Mouse (Mus musculus): Measurements from ENCODE around the gene Gm20696. TPM values are rescaled to one million over a fixed set of nuclear protein-coding genes. Genes with fewer than 3 reads are reported as not detected.

The Gm20696 gene
- polyA plus RNA-seq, 1 experiment from 2014 or later: 6.9 TPM

DNA sequence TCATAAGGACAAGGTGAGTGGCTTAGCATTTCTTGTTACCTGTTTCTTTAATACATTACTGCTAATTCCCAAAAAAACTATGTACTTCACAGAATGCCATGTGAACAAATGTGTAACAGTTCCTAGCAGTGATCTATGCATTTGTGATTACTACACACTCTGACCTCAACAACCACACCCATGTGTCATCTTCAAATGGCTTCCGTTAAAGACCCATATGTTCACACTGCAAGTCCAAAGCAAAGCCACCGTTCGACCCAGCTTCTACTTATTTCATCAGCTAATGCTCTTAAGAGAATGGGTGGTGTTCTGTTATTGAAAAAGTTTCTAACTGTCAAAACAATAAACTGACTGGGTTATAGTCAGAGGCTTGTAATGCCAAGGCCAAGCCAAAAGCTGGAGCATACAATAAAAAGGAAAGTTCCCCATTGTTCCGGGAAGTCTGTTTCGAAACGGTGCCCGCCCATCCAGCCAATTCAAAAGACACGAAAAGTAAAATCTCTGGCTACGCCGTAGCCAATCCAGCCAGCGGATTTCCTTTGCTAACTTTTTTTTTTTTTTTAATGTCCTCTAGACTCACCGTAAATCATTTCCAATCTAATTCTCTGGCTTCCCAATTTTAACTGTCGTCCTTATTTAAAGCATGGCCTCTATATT lies 331.3 kb downstream of the Gm20696 start:
- Histone ChIP-seq H3K36me3 (no peaks in the 10 kb centered on the region), H3K27ac (replicated peaks) (no peak overlapping the region), H3K4me3 (no peak overlapping the region), H3K9ac (replicated peaks) (no peak overlapping the region), H3K27me3 (no peaks in the 10 kb centered on the region), H3K4me2 (replicated peaks) (no peak overlapping the region), H3K9me3 (no peaks in the 10 kb centered on the region), H3K4me1 (no peaks in the 10 kb centered on the region; the same call in 1 of the 2 replicates)
- 78% methylated on average over 13 of the region's 13 CpGs for WGBS
- no peak for ATAC-seq (ENCODE audit: low FRiP score, low read depth)

DNA sequence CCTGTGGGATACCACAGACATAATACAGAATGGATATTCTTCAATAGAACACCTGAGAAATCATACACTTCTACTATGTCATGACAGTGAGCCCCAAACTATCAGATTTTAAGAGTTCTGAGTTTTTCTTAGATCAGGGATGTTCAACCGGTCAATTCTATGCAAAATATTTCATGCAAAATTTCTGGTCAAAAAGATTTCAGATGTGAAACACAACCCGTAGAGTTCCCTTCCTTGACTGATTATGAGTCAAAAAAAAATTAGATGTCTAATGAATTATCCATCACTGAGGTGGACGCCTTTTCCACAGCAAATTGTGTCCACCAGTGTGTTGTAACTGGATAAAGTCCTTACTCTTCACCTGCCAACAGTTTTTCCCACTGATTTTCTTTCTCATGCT lies 332.3 kb downstream of the Gm20696 start:
- ATAC-seq (ENCODE audit: low FRiP score, low read depth): no peak
- 93% methylated on average over 3 of the region's 3 CpGs for whole genome bisulfite sequencing
- Histone ChIP-seq H3K4me1 (no peaks in the 10 kb centered on the region; the same call in 1 of the 2 replicates), H3K36me3 (no peaks in the 10 kb centered on the region), H3K27me3 (no peaks in the 10 kb centered on the region), H3K4me3 (no peak overlapping the region), H3K9ac (replicated peaks) (no peak overlapping the region), H3K27ac (replicated peaks) (no peak overlapping the region), H3K9me3 (no peaks in the 10 kb centered on the region), H3K4me2 (replicated peaks) (no peak overlapping the region)

DNA sequence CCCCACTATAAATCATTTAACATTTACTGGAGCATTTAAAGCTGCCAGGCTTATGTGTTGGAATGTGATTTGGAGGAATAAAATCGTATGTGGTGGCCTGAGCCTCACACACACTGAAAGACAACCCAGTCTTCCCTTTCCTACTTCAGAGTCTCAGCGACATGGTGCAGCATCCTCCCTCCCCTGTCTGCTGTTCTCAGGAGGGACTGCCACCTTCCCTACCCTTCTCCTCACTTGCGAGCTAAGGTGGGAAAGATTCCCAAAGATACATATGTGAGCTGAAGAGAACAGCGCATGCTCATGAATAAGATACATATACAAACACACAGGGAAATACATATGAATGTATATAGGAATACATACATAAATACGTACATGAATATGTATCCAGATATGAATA lies 333.5 kb downstream of the Gm20696 start:
- WGBS: 91% methylated on average over 5 of the region's 5 CpGs

DNA sequence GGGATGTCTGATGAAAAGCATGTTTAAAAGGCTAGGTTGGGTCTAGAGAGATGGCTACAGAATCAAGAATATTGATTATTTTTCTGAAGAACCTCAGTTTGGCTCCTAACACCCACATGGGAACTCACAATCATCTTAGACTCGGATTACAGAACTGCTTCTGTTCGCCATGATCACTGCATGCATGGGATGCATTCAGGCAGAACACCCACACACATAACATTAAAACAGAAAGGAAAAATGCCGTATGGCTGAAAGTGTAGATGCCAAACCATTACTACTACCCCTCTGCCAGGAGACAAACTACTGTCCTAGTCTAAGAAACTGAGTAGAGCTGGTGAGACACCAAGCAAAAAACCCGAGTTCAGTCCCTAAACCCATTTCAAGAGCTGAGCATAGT lies 336.4 kb downstream of the Gm20696 start:
- Histone ChIP-seq H3K9me3 (no peaks in the 10 kb centered on the region), H3K36me3 (no peaks in the 10 kb centered on the region)
- WGBS: 88% methylated on average over 4 of the region's 4 CpGs

More for the DNA sequence above, 333.5 kb downstream of the Gm20696 start:
- no peak overlapping the region for H3K4me3 ChIP-seq
- ATAC-seq (ENCODE audit: low FRiP score, low read depth): no peak
- H3K4me2 ChIP-seq (replicated peaks): no peak overlapping the region
- no peaks in the 10 kb centered on the region; the same call in 1 of the 2 replicates for H3K4me1 ChIP-seq
- no peaks in the 10 kb centered on the region for H3K9me3 ChIP-seq
- H3K9ac ChIP-seq (replicated peaks): no peak overlapping the region
- H3K36me3 ChIP-seq: no peaks in the 10 kb centered on the region
- no peaks in the 10 kb centered on the region for H3K27me3 ChIP-seq
- H3K27ac ChIP-seq (replicated peaks): no peak overlapping the region

DNA sequence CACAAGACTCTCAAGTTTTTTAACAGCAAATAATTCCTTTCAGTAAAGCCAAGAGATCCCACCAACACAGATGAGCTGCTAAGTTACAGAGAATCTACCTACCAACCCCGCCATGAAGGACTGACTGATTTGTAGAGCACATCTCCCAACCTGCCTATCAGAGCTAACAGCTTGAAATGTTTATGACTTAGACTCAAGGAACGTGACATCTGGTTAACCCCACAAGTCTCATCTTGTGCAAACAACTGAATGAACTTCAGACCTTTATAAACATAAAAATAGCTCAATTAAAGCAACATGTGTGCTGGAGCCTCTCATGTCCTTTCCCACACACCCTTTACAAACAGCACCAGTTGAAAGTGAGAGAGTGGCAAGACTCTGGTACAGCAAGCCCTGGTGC lies 338.0 kb downstream of the Gm20696 start:
- 87% methylated on average over 2 of the region's 2 CpGs for WGBS
- no peak overlapping the region for H3K4me3 ChIP-seq
- no peaks in the 10 kb centered on the region for H3K9me3 ChIP-seq
- no peak for ATAC-seq (ENCODE audit: low FRiP score, low read depth)
- no peak overlapping the region for H3K4me2 ChIP-seq (replicated peaks)
- no peak overlapping the region for H3K9ac ChIP-seq (replicated peaks)
- no peaks in the 10 kb centered on the region for H3K27me3 ChIP-seq
- no peaks in the 10 kb centered on the region for H3K4me1 ChIP-seq
- no peak overlapping the region for H3K27ac ChIP-seq (replicated peaks)
- H3K36me3 ChIP-seq: no peaks in the 10 kb centered on the region

More for the DNA sequence above, 336.4 kb downstream of the Gm20696 start:
- H3K27me3 ChIP-seq: no peaks in the 10 kb centered on the region
- ATAC-seq (ENCODE audit: low FRiP score, low read depth): no peak
- H3K4me2 ChIP-seq (replicated peaks): no peak overlapping the region
- H3K4me1 ChIP-seq: no peaks in the 10 kb centered on the region
- H3K4me3 ChIP-seq: no peak overlapping the region
- no peak overlapping the region for H3K27ac ChIP-seq (replicated peaks)
- H3K9ac ChIP-seq (replicated peaks): no peak overlapping the region

DNA sequence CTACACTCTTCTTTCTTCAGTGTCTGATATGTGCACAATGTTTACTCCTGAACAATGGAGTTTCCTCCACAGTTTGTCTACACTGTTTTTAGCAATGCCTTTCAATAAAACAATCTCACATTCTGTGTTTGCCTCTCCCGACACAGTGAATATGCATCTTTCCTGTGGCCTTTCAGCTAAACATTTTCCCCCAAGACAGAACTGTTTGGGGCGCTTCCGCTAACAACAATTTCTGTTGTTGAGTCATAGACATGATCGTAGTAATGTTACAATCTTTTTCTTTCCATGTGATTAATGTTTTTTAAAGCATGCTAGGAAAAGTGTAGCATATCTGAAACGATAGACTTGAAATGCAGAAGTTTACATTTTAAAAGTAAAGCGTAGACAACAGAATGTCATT lies 338.5 kb downstream of the Gm20696 start:
- WGBS: 90% methylated on average over 6 of the region's 6 CpGs

DNA sequence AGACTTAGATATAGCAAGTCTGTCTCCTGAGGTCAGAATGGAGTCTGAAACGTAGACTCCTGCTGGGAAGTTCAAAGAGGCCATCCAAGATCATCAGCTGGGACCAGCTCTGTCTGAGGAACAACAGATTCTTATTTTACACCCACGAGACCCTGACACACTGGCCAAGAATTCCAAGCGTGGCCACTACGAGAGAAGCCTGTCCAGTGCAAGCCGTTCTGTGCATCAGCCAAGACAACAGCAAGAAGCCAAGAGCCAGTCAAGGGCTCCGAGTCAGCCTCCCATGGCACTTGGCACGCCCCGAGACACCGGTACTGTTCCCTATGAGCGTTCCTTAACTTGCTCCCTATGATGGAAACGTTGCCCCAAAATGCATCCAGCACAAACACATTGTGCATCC lies 338.9 kb downstream of the Gm20696 start:
- ATAC-seq (ENCODE audit: low FRiP score, low read depth): no peak
- Histone ChIP-seq H3K27ac (replicated peaks) (no peak overlapping the region), H3K9me3 (no peaks in the 10 kb centered on the region), H3K9ac (replicated peaks) (no peak overlapping the region), H3K27me3 (no peaks in the 10 kb centered on the region), H3K36me3 (no peaks in the 10 kb centered on the region), H3K4me3 (no peak overlapping the region), H3K4me1 (no peaks in the 10 kb centered on the region), H3K4me2 (replicated peaks) (no peak overlapping the region)
- WGBS: 79% methylated on average over 11 of the region's 11 CpGs

More for the DNA sequence above, 338.5 kb downstream of the Gm20696 start:
- no peaks in the 10 kb centered on the region for H3K27me3 ChIP-seq
- H3K4me3 ChIP-seq: no peak overlapping the region
- H3K36me3 ChIP-seq: no peaks in the 10 kb centered on the region
- no peak overlapping the region for H3K4me2 ChIP-seq (replicated peaks)
- no peaks in the 10 kb centered on the region for H3K4me1 ChIP-seq
- H3K9me3 ChIP-seq: no peaks in the 10 kb centered on the region
- H3K9ac ChIP-seq (replicated peaks): no peak overlapping the region
- H3K27ac ChIP-seq (replicated peaks): no peak overlapping the region
- no peak for ATAC-seq (ENCODE audit: low FRiP score, low read depth)

DNA sequence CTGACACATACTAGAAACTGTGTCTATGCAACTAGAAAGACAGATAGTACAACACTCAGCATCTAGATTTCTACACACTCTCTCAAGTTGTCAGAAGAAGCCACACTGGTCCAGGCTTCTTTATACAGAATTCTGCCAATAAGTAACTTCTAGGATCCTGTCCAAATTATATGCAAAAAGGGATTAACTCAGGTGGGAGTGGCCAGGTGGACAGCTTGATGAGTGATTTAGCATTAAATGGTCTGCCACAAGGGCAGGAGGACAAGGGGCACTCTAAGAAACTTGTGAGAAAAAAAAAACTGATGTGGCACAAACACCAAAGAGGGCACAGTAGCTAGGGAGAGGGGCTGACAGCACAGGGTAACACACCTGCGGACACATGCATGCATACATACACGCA lies 340.7 kb downstream of the Gm20696 start:
- Histone ChIP-seq H3K27me3 (no peaks in the 10 kb centered on the region), H3K36me3 (no peaks in the 10 kb centered on the region), H3K4me3 (no peak overlapping the region), H3K9me3 (no peaks in the 10 kb centered on the region), H3K4me2 (replicated peaks) (no peak overlapping the region), H3K4me1 (peaks cover 2% of the 10 kb centered on the region; the same call in 1 of the 2 replicates), H3K27ac (replicated peaks) (no peak overlapping the region), H3K9ac (replicated peaks) (no peak overlapping the region)
- ATAC-seq (ENCODE audit: low FRiP score, low read depth): no peak
- 100% methylated on average over 2 of the region's 2 CpGs for WGBS

DNA sequence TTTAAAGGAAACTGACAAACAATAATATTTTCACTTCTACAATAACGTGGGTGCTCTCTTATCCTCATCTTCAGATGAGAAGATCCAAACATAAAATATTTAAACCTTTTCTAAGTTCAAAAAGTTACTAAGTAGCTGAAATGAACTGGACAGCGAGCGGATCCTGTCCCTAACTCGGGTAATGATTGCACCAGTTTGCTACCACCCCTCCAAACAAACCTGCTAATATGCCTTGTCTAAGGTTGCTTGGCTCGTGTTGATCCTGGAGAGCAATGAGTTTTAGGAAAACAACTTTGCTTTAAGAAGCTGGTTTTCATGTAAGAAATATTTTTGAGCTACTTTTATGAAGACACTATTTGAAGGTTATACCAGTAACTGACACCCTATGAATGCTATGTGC lies 341.1 kb downstream of the Gm20696 start:
- no peak overlapping the region for H3K9ac ChIP-seq (replicated peaks)
- no peak overlapping the region for H3K27ac ChIP-seq (replicated peaks)
- H3K36me3 ChIP-seq: no peaks in the 10 kb centered on the region
- H3K27me3 ChIP-seq: no peaks in the 10 kb centered on the region
- H3K4me3 ChIP-seq: no peak overlapping the region
- ATAC-seq (ENCODE audit: low FRiP score, low read depth): no peak
- peaks cover 6% of the 10 kb centered on the region for H3K4me1 ChIP-seq
- 89% methylated on average over 5 of the region's 5 CpGs for WGBS
- H3K4me2 ChIP-seq (replicated peaks): no peak overlapping the region
- no peaks in the 10 kb centered on the region for H3K9me3 ChIP-seq

DNA sequence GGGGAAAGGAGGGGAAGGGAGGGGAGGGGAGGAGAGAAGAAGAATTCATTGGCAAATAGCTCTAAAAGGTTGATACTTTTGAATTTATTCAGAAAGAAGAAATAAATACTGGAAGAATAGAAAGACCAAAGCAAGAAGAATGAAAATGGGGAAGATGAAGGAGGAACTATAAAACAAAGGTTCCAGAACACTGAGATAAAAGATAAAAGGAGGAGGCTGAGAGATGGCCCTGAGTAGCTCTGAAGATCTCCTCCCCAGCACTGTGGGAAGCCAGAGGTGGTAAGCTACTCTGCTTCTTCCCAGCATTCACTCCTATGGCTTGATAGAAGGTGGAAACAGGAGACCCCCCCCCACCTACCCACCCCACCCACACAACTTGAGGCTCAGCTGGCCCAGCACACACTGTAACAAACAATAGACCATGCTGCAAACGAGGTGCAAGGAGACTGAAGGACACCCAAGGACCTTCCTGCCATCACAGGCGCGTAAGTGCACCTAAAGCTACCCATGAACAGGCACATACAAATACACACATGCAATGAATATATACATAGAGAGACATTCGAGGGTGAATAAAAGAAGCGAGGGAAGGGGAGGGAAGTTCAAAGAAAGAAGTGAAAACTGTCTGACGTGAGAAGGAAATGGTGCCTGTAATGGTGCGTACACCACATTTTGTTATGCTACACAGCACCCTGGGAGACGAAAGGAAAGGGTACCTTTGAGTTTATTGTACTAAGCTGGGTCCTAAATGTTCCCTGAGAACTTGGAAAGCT lies 344.3 kb downstream of the Gm20696 start:
- H3K4me2 ChIP-seq (replicated peaks): no peak overlapping the region
- no peak overlapping the region for H3K9ac ChIP-seq (replicated peaks)
- H3K27me3 ChIP-seq: no peaks in the 10 kb centered on the region
- no peak overlapping the region for H3K27ac ChIP-seq (replicated peaks)
- ATAC-seq (ENCODE audit: low FRiP score, low read depth): no peak
- H3K4me3 ChIP-seq: no peak overlapping the region
- peaks cover 18% of the 10 kb centered on the region for H3K4me1 ChIP-seq
- no peaks in the 10 kb centered on the region for H3K9me3 ChIP-seq
- no peaks in the 10 kb centered on the region for H3K36me3 ChIP-seq
- 79% methylated on average over 8 of the region's 8 CpGs for WGBS

DNA sequence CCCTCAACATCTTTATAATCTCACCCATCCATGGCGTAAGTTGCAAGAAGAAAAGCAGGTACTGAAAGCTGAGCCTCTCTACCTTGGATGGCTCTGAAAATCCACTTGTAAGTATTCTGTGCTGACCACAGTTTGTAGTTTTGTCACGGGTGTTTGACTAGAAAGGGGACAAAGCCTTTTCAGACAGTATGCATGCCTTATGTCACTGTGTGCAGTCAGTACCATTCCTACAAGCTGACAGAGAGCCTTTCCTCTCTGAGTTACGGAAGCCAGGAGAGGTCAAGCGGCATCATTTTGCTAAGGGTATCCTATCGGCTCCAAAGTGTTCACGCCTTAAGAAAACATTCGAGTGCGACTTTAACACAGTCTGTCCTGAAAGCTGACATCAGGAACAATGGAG lies 346.2 kb downstream of the Gm20696 start:
- peak overlapping the region; percentile 8; the same call in 1 of the 2 replicates for H3K4me2 ChIP-seq (replicated peaks)
- 49% methylated on average over 8 of the region's 8 CpGs for WGBS

More for the DNA sequence above, 346.2 kb downstream of the Gm20696 start:
- Histone ChIP-seq H3K27me3 (no peaks in the 10 kb centered on the region), H3K9ac (replicated peaks) (no peak overlapping the region), H3K4me1 (peaks cover 18% of the 10 kb centered on the region), H3K9me3 (no peaks in the 10 kb centered on the region), H3K4me3 (no peak overlapping the region), H3K36me3 (no peaks in the 10 kb centered on the region), H3K27ac (replicated peaks) (peak overlapping the region; percentile 60)
- ATAC-seq (ENCODE audit: low FRiP score, low read depth): peak; percentile 53; the same call in 1 of the 2 replicates

Data from midbrain, embryonic 12.5 days (tissue).